Mouse (Mus musculus): ENCODE results near the gene Cd63. TPM values are rescaled to one million over a fixed set of nuclear protein-coding genes. Genes with fewer than 3 reads are reported as not detected.
A peak's percentile ranks its signal among the peaks of the same experiment; 100 is the strongest.

Cd63 gene
- polyA plus RNA-seq, 1 experiment from 2014 or later: 199 TPM

- peak; percentile 52 for ATAC-seq (ENCODE audit: low FRiP score, low read depth)
- Histone ChIP-seq H3K27ac (no peak overlapping the region), H3K4me1 (peaks cover 12% of the 10 kb centered on the region), H3K9me3 (no peaks in the 10 kb centered on the region), H3K4me3 (peak overlapping the region; percentile 43), H3K9ac (peak overlapping the region; percentile 41), H3K4me2 (replicated peaks) (peak overlapping the region; percentile 76), H3K36me3 (no peaks in the 10 kb centered on the region), H3K27me3 (replicated peaks) (peaks cover 55% of the 10 kb centered on the region)
- WGBS: 3% methylated on average over 21 of the region's 21 CpGs
Observed at GRCm38 (mm10) chr10:128933976-128934721, 33.4 kb downstream of the Cd63 start.

GRCm38 (mm10) chr10:128934997-128935787 is 34.4 kb downstream of the Cd63 start:
- Histone ChIP-seq H3K4me2 (replicated peaks) (peak overlapping the region; percentile 76; the same call in 1 of the 2 replicates), H3K27ac (no peak overlapping the region), H3K4me3 (no peak overlapping the region), H3K9me3 (no peaks in the 10 kb centered on the region), H3K9ac (no peak overlapping the region), H3K4me1 (peaks cover 12% of the 10 kb centered on the region), H3K36me3 (no peaks in the 10 kb centered on the region), H3K27me3 (replicated peaks) (peaks cover 48% of the 10 kb centered on the region)
- no peak for ATAC-seq (ENCODE audit: low FRiP score, low read depth)
- 64% methylated on average over 7 of the region's 7 CpGs for WGBS

- H3K27me3 ChIP-seq (replicated peaks): peaks cover 48% of the 10 kb centered on the region
Observed at GRCm38 (mm10) chr10:128935826-128936440, 35.1 kb downstream of the Cd63 start.

GRCm38 (mm10) chr10:128937756-128938390 is 37.1 kb downstream of the Cd63 start:
- no peak overlapping the region for H3K27ac ChIP-seq
- peaks cover 34% of the 10 kb centered on the region for H3K27me3 ChIP-seq (replicated peaks)
- no peaks in the 10 kb centered on the region for H3K36me3 ChIP-seq
- no peaks in the 10 kb centered on the region for H3K9me3 ChIP-seq
- no peak overlapping the region for H3K4me2 ChIP-seq (replicated peaks)
- no peak overlapping the region for H3K9ac ChIP-seq
- no peak for ATAC-seq (ENCODE audit: low FRiP score, low read depth)
- no peak overlapping the region for H3K4me3 ChIP-seq
- peaks cover 12% of the 10 kb centered on the region for H3K4me1 ChIP-seq
- WGBS: 77% methylated on average over 12 of the region's 12 CpGs

More at GRCm38 (mm10) chr10:128935826-128936440, 35.1 kb downstream of the Cd63 start:
- 68% methylated on average over 8 of the region's 8 CpGs for WGBS
- Histone ChIP-seq H3K36me3 (no peaks in the 10 kb centered on the region), H3K4me3 (no peak overlapping the region), H3K4me2 (replicated peaks) (no peak overlapping the region), H3K27ac (no peak overlapping the region), H3K9ac (no peak overlapping the region), H3K4me1 (peaks cover 12% of the 10 kb centered on the region), H3K9me3 (no peaks in the 10 kb centered on the region)
- ATAC-seq (ENCODE audit: low FRiP score, low read depth): no peak

GRCm38 (mm10) chr10:128938457-128938856 is 37.7 kb downstream of the Cd63 start:
- Histone ChIP-seq H3K9me3 (no peaks in the 10 kb centered on the region), H3K4me1 (peaks cover 8% of the 10 kb centered on the region), H3K4me3 (no peak overlapping the region), H3K4me2 (replicated peaks) (no peak overlapping the region), H3K27ac (no peak overlapping the region), H3K36me3 (no peaks in the 10 kb centered on the region), H3K27me3 (replicated peaks) (peaks cover 28% of the 10 kb centered on the region), H3K9ac (no peak overlapping the region)
- ATAC-seq (ENCODE audit: low FRiP score, low read depth): no peak
- 86% methylated on average over 9 of the region's 9 CpGs for WGBS

GRCm38 (mm10) chr10:128938974-128939373 is 38.2 kb downstream of the Cd63 start:
- H3K27me3 ChIP-seq (replicated peaks): peaks cover 23% of the 10 kb centered on the region
- H3K4me2 ChIP-seq (replicated peaks): no peak overlapping the region
- no peak overlapping the region for H3K4me3 ChIP-seq
- no peaks in the 10 kb centered on the region for H3K36me3 ChIP-seq
- no peak overlapping the region for H3K9ac ChIP-seq
- no peak overlapping the region for H3K27ac ChIP-seq
- 67% methylated on average over 5 of the region's 5 CpGs for WGBS
- H3K9me3 ChIP-seq: no peaks in the 10 kb centered on the region
- no peak for ATAC-seq (ENCODE audit: low FRiP score, low read depth)
- peaks cover 4% of the 10 kb centered on the region for H3K4me1 ChIP-seq

GRCm38 (mm10) chr10:128940475-128941061 is 39.8 kb downstream of the Cd63 start:
- ATAC-seq (ENCODE audit: low FRiP score, low read depth): no peak
- Histone ChIP-seq H3K27me3 (replicated peaks) (peaks cover 7% of the 10 kb centered on the region; the same call in 1 of the 2 replicates), H3K9me3 (no peaks in the 10 kb centered on the region), H3K9ac (no peak overlapping the region), H3K27ac (no peak overlapping the region), H3K36me3 (no peaks in the 10 kb centered on the region), H3K4me2 (replicated peaks) (no peak overlapping the region), H3K4me3 (no peak overlapping the region), H3K4me1 (no peaks in the 10 kb centered on the region)
- 87% methylated on average over 10 of the region's 10 CpGs for WGBS

- 22% methylated on average over 3 of the region's 3 CpGs for WGBS
Observed at GRCm38 (mm10) chr10:128945675-128946074, 44.9 kb downstream of the Cd63 start.

GRCm38 (mm10) chr10:128947496-128947895 is 46.7 kb downstream of the Cd63 start:
- H3K4me3 ChIP-seq: no peak overlapping the region
- H3K9ac ChIP-seq: no peak overlapping the region
- H3K27ac ChIP-seq: no peak overlapping the region
- ATAC-seq (ENCODE audit: low FRiP score, low read depth): no peak
- H3K4me1 ChIP-seq: no peaks in the 10 kb centered on the region
- no peak overlapping the region for H3K4me2 ChIP-seq (replicated peaks)
- no peaks in the 10 kb centered on the region for H3K9me3 ChIP-seq
- no peaks in the 10 kb centered on the region for H3K36me3 ChIP-seq
- H3K27me3 ChIP-seq (replicated peaks): no peaks in the 10 kb centered on the region
- 88% methylated on average over 4 of the region's 4 CpGs for WGBS

More at GRCm38 (mm10) chr10:128945675-128946074, 44.9 kb downstream of the Cd63 start:
- ATAC-seq (ENCODE audit: low FRiP score, low read depth): no peak
- no peaks in the 10 kb centered on the region for H3K4me1 ChIP-seq
- no peak overlapping the region for H3K4me2 ChIP-seq (replicated peaks)
- no peaks in the 10 kb centered on the region for H3K36me3 ChIP-seq
- H3K9me3 ChIP-seq: no peaks in the 10 kb centered on the region
- no peaks in the 10 kb centered on the region for H3K27me3 ChIP-seq (replicated peaks)
- no peak overlapping the region for H3K27ac ChIP-seq
- no peak overlapping the region for H3K9ac ChIP-seq
- no peak overlapping the region for H3K4me3 ChIP-seq

GRCm38 (mm10) chr10:128950208-128950887 is 49.6 kb downstream of the Cd63 start:
- H3K27me3 ChIP-seq (replicated peaks): no peaks in the 10 kb centered on the region
- H3K4me3 ChIP-seq: no peak overlapping the region
- WGBS: 75% methylated on average over 16 of the region's 16 CpGs
- no peak overlapping the region for H3K27ac ChIP-seq
- no peak overlapping the region for H3K9ac ChIP-seq
- ATAC-seq (ENCODE audit: low FRiP score, low read depth): no peak
- H3K9me3 ChIP-seq: no peaks in the 10 kb centered on the region
- H3K4me1 ChIP-seq: no peaks in the 10 kb centered on the region
- H3K36me3 ChIP-seq: no peaks in the 10 kb centered on the region
- H3K4me2 ChIP-seq (replicated peaks): no peak overlapping the region

GRCm38 (mm10) chr10:128958340-128958739 is 57.6 kb downstream of the Cd63 start:
- Histone ChIP-seq H3K4me3 (no peak overlapping the region), H3K27me3 (replicated peaks) (no peaks in the 10 kb centered on the region), H3K27ac (no peak overlapping the region), H3K9ac (no peak overlapping the region), H3K36me3 (no peaks in the 10 kb centered on the region), H3K9me3 (no peaks in the 10 kb centered on the region), H3K4me2 (replicated peaks) (no peak overlapping the region), H3K4me1 (no peaks in the 10 kb centered on the region)
- 81% methylated on average over 10 of the region's 10 CpGs for WGBS
- ATAC-seq (ENCODE audit: low FRiP score, low read depth): no peak
